Mouse (Mus musculus): Measurements from ENCODE around the gene Smg5.

DNA sequence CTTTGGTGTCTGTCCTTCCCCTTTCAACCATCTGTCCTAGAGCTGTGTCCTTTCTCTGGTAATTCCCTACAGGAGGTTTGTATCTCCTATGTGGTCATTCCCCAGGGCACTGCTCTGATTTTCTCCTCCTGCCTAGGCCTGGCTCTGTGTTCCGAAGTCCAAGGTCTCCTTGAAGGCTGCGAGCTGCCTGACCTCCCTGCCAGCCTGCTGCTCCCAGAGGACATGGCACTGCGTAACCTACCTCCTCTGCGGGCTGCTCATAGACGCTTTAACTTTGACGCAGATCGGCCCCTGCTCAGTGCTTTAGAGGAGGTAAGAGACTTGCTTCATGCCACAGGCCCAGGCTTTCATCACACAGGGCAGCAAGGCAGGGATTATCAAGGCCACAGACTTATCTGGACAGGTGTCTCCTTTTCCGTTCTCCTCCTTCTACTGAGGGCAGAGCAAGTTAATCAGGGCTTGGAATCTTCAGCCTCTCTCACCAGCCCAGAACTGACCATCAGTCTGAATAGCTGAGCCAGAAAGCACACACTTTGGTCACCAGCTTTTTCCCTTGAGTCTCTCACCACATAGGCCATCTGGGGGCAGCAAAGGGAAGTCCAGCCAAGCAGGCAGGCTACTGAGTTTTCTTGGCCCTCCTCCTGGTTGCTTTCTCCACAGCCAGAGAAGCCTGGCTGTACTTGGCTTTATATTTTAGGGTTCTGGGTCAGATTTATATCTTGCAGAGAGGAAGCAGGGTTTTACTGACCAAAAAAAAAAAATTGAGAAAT is 18.5 kb downstream of the Smg5 start:
- no peak for TF ChIP-seq CHD2 (IDR thresholded peaks at IDR 0.05; ENCODE audit: low read depth, low read length)
- TF ChIP-seq MAFK (IDR thresholded peaks at IDR 0.05; ENCODE audit: insufficient read depth, low read depth, low read length) = no peak
- no peak for TF ChIP-seq ZNF384 (IDR thresholded peaks at IDR 0.05; ENCODE audit: low read depth, low read length)
- no peak for TF ChIP-seq ZC3H11A (IDR thresholded peaks at IDR 0.05; ENCODE audit: borderline replicate concordance, low read depth, low read length)
- TF ChIP-seq HCFC1 (IDR thresholded peaks at IDR 0.05; ENCODE audit: borderline replicate concordance, insufficient read depth, low read length) = no peak

All from ES-E14 (cell line).